Mouse (Mus musculus): ENCODE measurements at regions not wholly inside any gene's neighbourhood (a gene's known extent, or its start where the extent isn't known, plus 50 kb on each side); places are given as distances from the start of the nearest gene placed in this dataset.
A peak's percentile ranks its signal among the peaks of the same experiment; 100 is the strongest.

GRCm38 (mm10) chr19:54948359-54949127 is 178.5 kb downstream of the Gpam start:
- WGBS: 44% methylated on average over 7 of the region's 7 CpGs
- Histone ChIP-seq H3K27ac (ENCODE audit: low read length) (no peak overlapping the region), H3K36me3 (ENCODE audit: control insufficient read depth, insufficient read depth, low read length) (no peaks in the 10 kb centered on the region), H3K4me1 (ENCODE audit: control insufficient read depth, insufficient read depth, low read length) (peaks cover 3% of the 10 kb centered on the region; the same call in 1 of the 2 replicates), H3K4me2 (ENCODE audit: low read depth, low read length) (no peak overlapping the region), H3K4me3 (ENCODE audit: low read length) (no peak overlapping the region), H3K27me3 (replicated peaks; ENCODE audit: control insufficient read depth, insufficient read depth, low read length) (no peaks in the 10 kb centered on the region), H3K9ac (ENCODE audit: low read depth, low read length) (no peak overlapping the region), H3K9me3 (ENCODE audit: control insufficient read depth, low read length) (no peaks in the 10 kb centered on the region)
- peak; percentile 91 for ATAC-seq

GRCm38 (mm10) chr19:54947583-54947982 is 179.5 kb downstream of the Gpam start:
- Histone ChIP-seq H3K27ac (ENCODE audit: low read length) (no peak overlapping the region), H3K4me3 (ENCODE audit: low read length) (no peak overlapping the region), H3K9me3 (ENCODE audit: control insufficient read depth, low read length) (no peaks in the 10 kb centered on the region), H3K9ac (ENCODE audit: low read depth, low read length) (no peak overlapping the region), H3K4me1 (ENCODE audit: control insufficient read depth, insufficient read depth, low read length) (peaks cover 3% of the 10 kb centered on the region; the same call in 1 of the 2 replicates), H3K36me3 (ENCODE audit: control insufficient read depth, insufficient read depth, low read length) (no peaks in the 10 kb centered on the region), H3K27me3 (replicated peaks; ENCODE audit: control insufficient read depth, insufficient read depth, low read length) (no peaks in the 10 kb centered on the region), H3K4me2 (ENCODE audit: low read depth, low read length) (no peak overlapping the region)
- 83% methylated on average over 3 of the region's 3 CpGs for WGBS
- peak; percentile 68; the same call in 1 of the 2 replicates for ATAC-seq

GRCm38 (mm10) chr19:54932579-54932978 is 194.5 kb downstream of the Gpam start:
- H3K27me3 ChIP-seq (replicated peaks; ENCODE audit: control insufficient read depth, insufficient read depth, low read length): no peaks in the 10 kb centered on the region
- no peak overlapping the region for H3K4me2 ChIP-seq (ENCODE audit: low read depth, low read length)
- H3K9ac ChIP-seq (ENCODE audit: low read depth, low read length): no peak overlapping the region
- H3K36me3 ChIP-seq (ENCODE audit: control insufficient read depth, insufficient read depth, low read length): no peaks in the 10 kb centered on the region
- H3K9me3 ChIP-seq (ENCODE audit: control insufficient read depth, low read length): no peaks in the 10 kb centered on the region
- H3K27ac ChIP-seq (ENCODE audit: low read length): no peak overlapping the region
- no peak overlapping the region for H3K4me3 ChIP-seq (ENCODE audit: low read length)
- 47% methylated on average over 5 of the region's 5 CpGs for WGBS
- no peak for ATAC-seq
- H3K4me1 ChIP-seq (ENCODE audit: control insufficient read depth, insufficient read depth, low read length): no peaks in the 10 kb centered on the region

DNA sequence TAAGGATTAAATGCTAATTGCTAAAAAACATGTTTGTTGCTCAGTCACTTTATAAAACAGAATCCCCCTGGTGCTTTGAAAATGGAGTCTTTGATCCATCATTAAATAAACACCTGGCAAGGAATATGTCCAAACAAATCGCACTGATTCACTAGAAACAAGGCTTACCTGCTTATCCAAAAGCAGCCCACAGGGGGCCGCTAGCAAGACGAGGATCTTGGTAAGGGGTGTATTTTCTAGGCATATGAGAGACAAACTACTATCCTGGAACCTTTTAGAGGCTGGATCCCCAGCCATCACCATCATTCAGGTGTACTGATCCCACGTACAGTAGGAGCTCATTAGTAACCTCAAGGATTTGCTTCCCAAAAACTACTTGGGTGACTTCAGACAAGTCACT is 201.2 kb downstream of the Gpam start:
- Histone ChIP-seq H3K4me2 (ENCODE audit: low read depth, low read length) (no peak overlapping the region), H3K9me3 (ENCODE audit: control insufficient read depth, low read length) (no peaks in the 10 kb centered on the region), H3K27ac (ENCODE audit: low read length) (no peak overlapping the region), H3K4me1 (ENCODE audit: control insufficient read depth, insufficient read depth, low read length) (no peaks in the 10 kb centered on the region), H3K27me3 (replicated peaks; ENCODE audit: control insufficient read depth, insufficient read depth, low read length) (no peaks in the 10 kb centered on the region), H3K4me3 (ENCODE audit: low read length) (no peak overlapping the region), H3K9ac (ENCODE audit: low read depth, low read length) (no peak overlapping the region), H3K36me3 (ENCODE audit: control insufficient read depth, insufficient read depth, low read length) (no peaks in the 10 kb centered on the region)
- ATAC-seq: no peak
- WGBS: 67% methylated on average over 4 of the region's 4 CpGs

DNA sequence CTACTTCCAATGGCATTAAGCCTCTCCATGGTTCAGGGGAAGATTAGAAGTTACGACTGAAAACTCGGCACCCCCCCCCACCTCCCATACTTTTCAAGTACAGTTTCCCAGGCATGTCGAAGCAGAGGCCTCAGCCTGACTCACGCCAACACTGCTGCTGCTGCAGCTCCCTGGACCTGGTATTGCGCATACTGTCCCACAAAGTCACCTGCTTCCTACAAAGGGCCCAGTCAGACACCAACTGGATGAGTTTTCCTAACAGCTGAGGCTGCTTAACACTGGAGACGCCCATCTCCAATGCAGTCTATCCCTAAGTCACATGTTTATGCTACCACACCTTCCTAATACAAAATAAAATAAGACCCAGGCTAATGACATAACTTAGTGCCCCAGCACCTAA is 207.4 kb downstream of the Gpam start:
- WGBS: 79% methylated on average over 6 of the region's 6 CpGs

DNA sequence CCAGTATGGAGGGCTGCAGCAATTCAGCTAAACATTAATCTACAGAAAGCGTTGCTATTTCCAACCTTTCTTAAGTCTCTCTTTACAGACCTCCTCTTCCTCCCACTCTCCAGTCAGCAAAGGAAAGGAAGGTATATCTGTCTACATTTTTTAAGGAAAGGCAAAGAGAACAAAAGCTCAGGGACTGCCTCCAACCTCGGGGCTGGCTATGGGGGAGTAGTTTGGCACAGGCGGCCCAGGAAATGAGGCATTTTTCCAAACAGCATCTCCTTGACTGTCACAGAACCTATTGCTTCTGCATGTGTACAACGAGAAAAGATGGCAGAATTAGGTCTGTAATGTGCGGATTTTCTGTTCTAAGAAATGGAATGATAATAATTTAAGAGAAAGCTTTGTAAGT is 233.4 kb downstream of the Gpam start:
- WGBS: 79% methylated on average over 5 of the region's 5 CpGs
- H3K4me2 ChIP-seq (ENCODE audit: low read depth, low read length): no peak overlapping the region
- no peak for ATAC-seq
- no peaks in the 10 kb centered on the region for H3K27me3 ChIP-seq (replicated peaks; ENCODE audit: control insufficient read depth, insufficient read depth, low read length)
- H3K36me3 ChIP-seq (ENCODE audit: control insufficient read depth, insufficient read depth, low read length): no peaks in the 10 kb centered on the region
- H3K4me3 ChIP-seq (ENCODE audit: low read length): no peak overlapping the region
- H3K9me3 ChIP-seq (ENCODE audit: control insufficient read depth, low read length): no peaks in the 10 kb centered on the region
- H3K27ac ChIP-seq (ENCODE audit: low read length): no peak overlapping the region
- H3K4me1 ChIP-seq (ENCODE audit: control insufficient read depth, insufficient read depth, low read length): no peaks in the 10 kb centered on the region
- no peak overlapping the region for H3K9ac ChIP-seq (ENCODE audit: low read depth, low read length)

More for the DNA sequence above, 207.4 kb downstream of the Gpam start:
- no peaks in the 10 kb centered on the region for H3K36me3 ChIP-seq (ENCODE audit: control insufficient read depth, insufficient read depth, low read length)
- no peaks in the 10 kb centered on the region for H3K27me3 ChIP-seq (replicated peaks; ENCODE audit: control insufficient read depth, insufficient read depth, low read length)
- H3K9ac ChIP-seq (ENCODE audit: low read depth, low read length): no peak overlapping the region
- no peak overlapping the region for H3K27ac ChIP-seq (ENCODE audit: low read length)
- H3K9me3 ChIP-seq (ENCODE audit: control insufficient read depth, low read length): no peaks in the 10 kb centered on the region
- no peak for ATAC-seq
- H3K4me1 ChIP-seq (ENCODE audit: control insufficient read depth, insufficient read depth, low read length): no peaks in the 10 kb centered on the region
- no peak overlapping the region for H3K4me2 ChIP-seq (ENCODE audit: low read depth, low read length)
- no peak overlapping the region for H3K4me3 ChIP-seq (ENCODE audit: low read length)

- H3K9me3 ChIP-seq (ENCODE audit: control insufficient read depth, low read length): no peaks in the 10 kb centered on the region
- H3K4me3 ChIP-seq (ENCODE audit: low read length): no peak overlapping the region
- no peak for ATAC-seq
- H3K9ac ChIP-seq (ENCODE audit: low read depth, low read length): no peak overlapping the region
- H3K36me3 ChIP-seq (ENCODE audit: control insufficient read depth, insufficient read depth, low read length): no peaks in the 10 kb centered on the region
- no peak overlapping the region for H3K27ac ChIP-seq (ENCODE audit: low read length)
- H3K4me1 ChIP-seq (ENCODE audit: control insufficient read depth, insufficient read depth, low read length): no peaks in the 10 kb centered on the region
- H3K27me3 ChIP-seq (replicated peaks; ENCODE audit: control insufficient read depth, insufficient read depth, low read length): no peaks in the 10 kb centered on the region
- WGBS: 78% methylated on average over 4 of the region's 4 CpGs
- no peak overlapping the region for H3K4me2 ChIP-seq (ENCODE audit: low read depth, low read length)
Measured at GRCm38 (mm10) chr19:54867078-54867477, 260.0 kb downstream of the Gpam start.

DNA sequence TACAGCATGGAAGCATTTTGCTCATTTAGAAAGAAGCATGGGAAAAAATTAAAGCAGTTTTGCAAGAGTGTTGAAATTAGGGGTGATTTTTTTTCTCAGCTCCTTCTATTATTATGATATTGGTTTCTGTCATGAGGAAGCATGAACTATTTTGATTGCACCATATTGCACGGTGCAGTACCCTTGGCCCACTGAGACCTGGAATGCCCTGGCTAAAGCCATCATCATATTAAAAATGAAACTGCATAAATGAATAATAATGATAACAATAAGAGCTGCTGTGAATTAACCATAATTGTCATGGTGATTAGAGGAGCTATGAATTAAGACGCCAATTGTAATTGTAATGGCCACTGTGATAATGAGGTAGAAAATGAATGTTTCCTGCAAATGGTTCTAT is 271.8 kb downstream of the Gpam start:
- no peaks in the 10 kb centered on the region for H3K27me3 ChIP-seq (replicated peaks; ENCODE audit: control insufficient read depth, insufficient read depth, low read length)
- no peak overlapping the region for H3K4me2 ChIP-seq (ENCODE audit: low read depth, low read length)
- no peaks in the 10 kb centered on the region for H3K36me3 ChIP-seq (ENCODE audit: control insufficient read depth, insufficient read depth, low read length)
- no peak for ATAC-seq
- H3K9me3 ChIP-seq (ENCODE audit: control insufficient read depth, low read length): no peaks in the 10 kb centered on the region
- WGBS: 73% methylated on average over 2 of the region's 2 CpGs
- H3K9ac ChIP-seq (ENCODE audit: low read depth, low read length): no peak overlapping the region
- no peak overlapping the region for H3K27ac ChIP-seq (ENCODE audit: low read length)
- H3K4me3 ChIP-seq (ENCODE audit: low read length): no peak overlapping the region
- H3K4me1 ChIP-seq (ENCODE audit: control insufficient read depth, insufficient read depth, low read length): no peaks in the 10 kb centered on the region

DNA sequence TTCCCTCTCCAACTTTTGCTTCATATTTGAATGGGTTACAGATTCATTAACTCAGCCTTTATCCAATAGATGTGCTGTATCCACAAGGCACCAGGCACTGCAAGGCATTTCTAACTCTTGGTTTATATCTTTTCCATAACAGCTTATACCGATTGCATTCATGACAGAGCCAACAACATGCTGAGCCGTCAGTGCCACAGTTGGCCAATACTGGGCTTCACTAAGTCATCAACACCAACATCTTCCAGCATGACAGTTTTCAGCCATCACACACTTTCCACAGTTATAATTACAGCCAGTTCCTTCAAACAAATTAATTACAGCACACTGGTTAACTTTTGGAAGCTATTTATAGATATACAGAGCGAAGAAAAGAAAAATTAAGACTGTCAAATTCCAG is 288.8 kb downstream of the Gpam start:
- H3K27ac ChIP-seq (ENCODE audit: low read length): no peak overlapping the region
- H3K27me3 ChIP-seq (replicated peaks; ENCODE audit: control insufficient read depth, insufficient read depth, low read length): no peaks in the 10 kb centered on the region
- no peaks in the 10 kb centered on the region for H3K4me1 ChIP-seq (ENCODE audit: control insufficient read depth, insufficient read depth, low read length)
- H3K4me2 ChIP-seq (ENCODE audit: low read depth, low read length): no peak overlapping the region
- no peaks in the 10 kb centered on the region for H3K36me3 ChIP-seq (ENCODE audit: control insufficient read depth, insufficient read depth, low read length)
- no peaks in the 10 kb centered on the region for H3K9me3 ChIP-seq (ENCODE audit: control insufficient read depth, low read length)
- no peak for ATAC-seq
- WGBS: 82% methylated on average over 3 of the region's 3 CpGs
- no peak overlapping the region for H3K4me3 ChIP-seq (ENCODE audit: low read length)
- H3K9ac ChIP-seq (ENCODE audit: low read depth, low read length): no peak overlapping the region

DNA sequence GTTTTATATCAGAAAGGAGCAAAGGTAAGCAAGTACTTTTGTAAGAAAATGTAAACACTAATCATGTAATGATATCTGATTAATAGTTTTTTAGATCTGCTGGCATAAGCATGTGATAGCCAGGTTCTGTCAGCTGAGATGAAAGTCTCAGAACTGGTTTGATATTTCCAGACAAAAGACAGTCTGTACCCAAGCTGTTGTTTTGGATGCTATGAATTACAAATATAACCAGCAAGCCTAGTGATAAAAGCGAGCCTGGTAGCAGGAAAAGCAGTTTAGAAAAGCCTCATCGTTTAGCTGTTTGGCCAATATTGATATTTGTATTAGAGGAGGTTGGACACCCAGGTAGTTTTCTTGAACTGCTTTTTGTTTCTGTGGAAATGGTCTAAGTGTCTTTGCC is 290.6 kb downstream of the Gpam start:
- H3K27ac ChIP-seq (ENCODE audit: low read length): no peak overlapping the region

More for the DNA sequence above, 290.6 kb downstream of the Gpam start:
- Histone ChIP-seq H3K9me3 (ENCODE audit: control insufficient read depth, low read length) (no peaks in the 10 kb centered on the region), H3K27me3 (replicated peaks; ENCODE audit: control insufficient read depth, insufficient read depth, low read length) (no peaks in the 10 kb centered on the region), H3K4me2 (ENCODE audit: low read depth, low read length) (no peak overlapping the region), H3K4me3 (ENCODE audit: low read length) (no peak overlapping the region), H3K36me3 (ENCODE audit: control insufficient read depth, insufficient read depth, low read length) (no peaks in the 10 kb centered on the region), H3K9ac (ENCODE audit: low read depth, low read length) (no peak overlapping the region), H3K4me1 (ENCODE audit: control insufficient read depth, insufficient read depth, low read length) (no peaks in the 10 kb centered on the region)
- WGBS: 86% methylated on average over 2 of the region's 2 CpGs
- no peak for ATAC-seq

All from intestine, embryonic 16.5 days (tissue).